Mouse (Mus musculus) heart, embryonic 11.5 days (tissue): ENCODE measurements around the gene Gfod2. TPM values are rescaled to one million over a fixed set of nuclear protein-coding genes. Genes with fewer than 3 reads are reported as not detected.

Source experiments
- ATAC-seq: fragments of 200-750 bp; cut with Nextera tagmentation; replicated peaks from 2 replicates; pipeline ENCODE4 v1.8.0; 2017; ENCODE audit warnings: moderate library complexity; ENCODE audit not compliant: insufficient number of reproducible peaks, low FRiP score, low TSS enrichment
- H3K27ac ChIP-seq: fragments of 300-500 bp; sonication (generic); 2 replicates; pipeline ENCODE4 v1.5.1; 2014; ENCODE audit warnings: mild to moderate bottlenecking, low read depth, low read length
- H3K27me3 ChIP-seq: fragments of 300-500 bp; sonication (generic); 2 replicates; pipeline ENCODE4 v1.6.1; 2014; ENCODE audit warnings: mild to moderate bottlenecking, low read length, mixed read lengths; ENCODE audit not compliant: control insufficient read depth, insufficient read depth
- H3K36me3 ChIP-seq: fragments of 300-500 bp; sonication (generic); 2 replicates; pipeline ENCODE4 v1.6.1; 2014; ENCODE audit warnings: mild to moderate bottlenecking, low read length, moderate library complexity, mixed read lengths; ENCODE audit not compliant: control insufficient read depth, insufficient read depth
- H3K4me1 ChIP-seq: fragments of 300-500 bp; sonication (generic); 2 replicates; pipeline ENCODE4 v1.6.1; 2014; ENCODE audit warnings: low read length; ENCODE audit not compliant: control insufficient read depth, insufficient read depth
- H3K4me2 ChIP-seq: fragments of 300-500 bp; sonication (generic); 2 replicates; pipeline ENCODE4 v1.6.1; 2014; ENCODE audit warnings: mild to moderate bottlenecking, moderate library complexity
- H3K4me3 ChIP-seq: fragments of 300-500 bp; sonication (generic); 2 replicates; pipeline ENCODE4 v1.5.1; 2014; ENCODE audit warnings: low read depth, low read length
- H3K9ac ChIP-seq: fragments of 300-500 bp; sonication (generic); 2 replicates; pipeline ENCODE4 v1.6.1; 2014; ENCODE audit warnings: mild to moderate bottlenecking, low read depth, low read length, moderate library complexity
- H3K9me3 ChIP-seq: fragments of 300-500 bp; sonication (generic); replicated peaks from 2 replicates; pipeline ENCODE4 v1.6.1; 2016; ENCODE audit warnings: low read length; ENCODE audit not compliant: control insufficient read depth
- WGBS: fragments of 180-500 bp; shearing (Covaris S2); extraction: QIAGEN DNeasy Blood & Tissue Kit; methylation state at CpG from one replicate; pipeline ENCODE4 v1.1.7; 2014; ENCODE audit not compliant: insufficient replicate concordance; 5-methylcytosine and 5-hydroxymethylcytosine counted together
- polyA plus RNA-seq: library from polyadenylated mRNA; unstranded; fragments of >200 nt; fragmentation: Nextera tagmentation; extraction: Ambion mirVana; gene quantifications from 2 replicates; pipeline ENCODE4 v1.2.1, GENCODE M21; 2014

Gene Gfod2
- polyA plus RNA-seq, 1 experiment from 2014 or later: 8.0 TPM

DNA sequence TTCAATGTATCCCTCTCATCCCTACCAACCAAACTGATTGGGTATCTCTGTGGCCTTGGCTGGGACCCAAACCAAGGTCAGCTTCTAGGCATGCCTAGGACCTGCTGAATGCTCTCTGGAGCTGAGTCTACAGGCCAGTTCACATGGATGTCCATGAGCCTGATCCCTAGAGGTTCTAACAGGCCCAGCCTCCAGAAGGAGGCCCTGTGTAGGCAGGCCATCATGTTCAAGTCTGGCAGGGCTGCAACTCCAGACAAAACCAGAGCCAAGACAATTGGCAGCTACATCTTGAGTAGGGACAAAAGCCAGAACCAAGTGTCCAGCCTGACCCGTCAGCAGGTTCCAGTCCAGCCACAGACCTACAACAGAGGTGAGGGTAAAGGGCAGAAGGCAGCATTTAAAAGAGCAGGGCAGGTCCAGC, 15.0 kb upstream of the Gfod2 start:
- no peak overlapping the region for H3K27ac ChIP-seq
- ATAC-seq: no peak
- peaks cover 39% of the 10 kb centered on the region for H3K36me3 ChIP-seq
- H3K9ac ChIP-seq: no peak overlapping the region
- H3K4me2 ChIP-seq: no peak overlapping the region
- no peak overlapping the region for H3K4me3 ChIP-seq
- H3K27me3 ChIP-seq: no peaks in the 10 kb centered on the region
- H3K9me3 ChIP-seq: no peaks in the 10 kb centered on the region
- 81% methylated on average over 1 of the region's 1 CpGs for WGBS
- H3K4me1 ChIP-seq: no peaks in the 10 kb centered on the region

DNA sequence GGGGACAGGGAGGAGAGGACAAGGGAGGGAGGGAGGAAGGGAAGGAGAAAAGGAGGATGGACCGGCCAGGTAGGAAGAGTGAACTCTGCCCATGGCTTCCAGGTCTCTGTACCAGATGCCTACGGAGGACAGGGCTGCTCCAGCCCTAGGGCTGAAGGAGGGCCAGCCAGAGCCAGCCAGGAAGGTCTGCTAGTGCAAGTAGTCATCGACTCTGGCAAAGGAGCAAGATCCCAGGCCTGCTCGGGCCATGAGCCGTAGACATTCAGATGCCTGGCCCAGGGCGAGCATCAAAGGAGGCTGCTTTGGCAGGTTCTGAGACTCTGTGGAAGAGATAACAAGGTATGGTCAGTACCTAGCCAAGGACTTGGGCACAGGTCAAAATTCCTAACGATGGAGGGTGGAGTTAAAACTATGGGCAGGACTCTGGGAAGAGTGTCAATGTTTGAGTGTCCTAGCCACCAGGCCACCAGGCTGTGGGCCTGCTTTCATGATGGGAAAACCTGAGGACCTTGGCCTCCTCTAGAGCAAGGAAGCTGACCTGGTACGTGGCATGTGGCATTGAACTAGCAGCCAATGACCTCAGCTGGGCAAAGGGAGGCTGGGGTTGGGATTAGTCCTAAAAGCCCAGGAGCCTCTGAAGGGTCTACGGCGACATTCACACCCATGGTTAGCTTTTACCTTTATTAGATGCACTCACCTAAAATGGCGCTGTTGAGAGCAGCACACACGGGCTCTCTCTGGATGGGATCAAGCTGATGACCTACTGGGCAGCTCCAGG, 13.1 kb upstream of the Gfod2 start:
- Histone ChIP-seq H3K36me3 (peaks cover 39% of the 10 kb centered on the region), H3K27me3 (no peaks in the 10 kb centered on the region), H3K4me1 (no peaks in the 10 kb centered on the region), H3K4me2 (no peak overlapping the region), H3K9ac (no peak overlapping the region), H3K9me3 (no peaks in the 10 kb centered on the region), H3K4me3 (no peak overlapping the region), H3K27ac (no peak overlapping the region)
- no peak for ATAC-seq
- 85% methylated on average over 12 of the region's 12 CpGs for WGBS

DNA sequence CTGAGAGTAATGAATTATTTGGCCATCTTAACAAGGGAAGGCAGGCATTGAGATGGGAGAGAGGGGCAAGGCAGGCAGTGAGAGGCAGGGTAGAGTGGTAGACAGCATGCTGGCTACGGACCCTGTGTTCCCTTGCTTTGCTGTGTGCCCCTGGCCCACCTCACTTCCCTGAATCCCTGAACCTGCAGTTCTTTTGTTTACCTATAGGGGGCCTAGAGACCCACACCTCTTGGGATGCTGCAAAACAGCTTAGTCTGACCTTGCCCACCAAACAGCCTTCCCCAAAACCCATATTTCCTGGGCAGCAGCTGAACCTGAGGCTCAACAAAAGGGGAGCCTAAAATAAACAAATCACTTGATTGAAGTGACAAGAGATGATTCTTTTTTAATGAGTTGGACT, 12.1 kb upstream of the Gfod2 start:
- Histone ChIP-seq H3K9me3 (no peaks in the 10 kb centered on the region), H3K4me3 (no peak overlapping the region), H3K36me3 (peaks cover 39% of the 10 kb centered on the region), H3K4me1 (no peaks in the 10 kb centered on the region), H3K27me3 (no peaks in the 10 kb centered on the region), H3K9ac (no peak overlapping the region), H3K4me2 (no peak overlapping the region), H3K27ac (no peak overlapping the region)
- no peak; the same call in 1 of the 2 replicates for ATAC-seq
- WGBS: 92% methylated on average over 1 of the region's 1 CpGs

DNA sequence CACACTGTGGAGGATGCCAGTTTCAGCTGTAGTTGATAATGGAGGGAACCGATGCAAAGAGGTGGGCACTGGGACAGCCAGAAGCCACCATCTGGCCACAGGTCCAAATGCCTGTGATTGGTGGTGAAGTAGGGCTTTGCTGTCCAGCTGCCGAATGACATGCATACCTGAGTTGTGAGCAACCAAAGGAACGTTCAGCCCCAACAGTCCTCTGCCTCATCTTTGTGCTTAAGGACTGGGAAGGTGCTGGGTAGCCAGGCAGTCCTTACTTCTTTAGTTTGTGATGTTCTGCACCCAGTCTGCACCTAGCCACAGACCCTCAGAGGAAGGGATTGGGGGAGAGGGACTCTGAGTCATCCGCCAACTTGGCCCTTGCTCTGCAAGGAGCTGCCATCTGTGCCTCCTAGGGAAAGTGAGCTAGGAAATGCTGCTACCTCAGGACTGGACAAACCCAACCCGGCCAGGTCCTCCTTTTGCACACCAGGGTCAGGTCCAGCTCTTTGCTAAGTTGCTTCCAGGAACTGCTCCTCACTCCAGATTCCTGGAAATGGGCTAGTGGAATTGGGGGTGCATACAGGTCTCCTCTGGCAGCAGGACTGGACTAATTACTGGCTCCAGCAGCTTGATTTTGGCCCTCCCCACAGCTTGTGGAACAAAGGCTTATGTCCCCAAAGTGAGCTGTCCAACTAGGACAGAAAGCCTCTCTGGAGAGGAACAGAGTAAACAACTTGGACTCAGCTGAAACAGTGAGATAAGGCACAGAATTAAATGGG, 10.2 kb upstream of the Gfod2 start:
- 88% methylated on average over 5 of the region's 5 CpGs for WGBS
- H3K36me3 ChIP-seq: peaks cover 29% of the 10 kb centered on the region

DNA sequence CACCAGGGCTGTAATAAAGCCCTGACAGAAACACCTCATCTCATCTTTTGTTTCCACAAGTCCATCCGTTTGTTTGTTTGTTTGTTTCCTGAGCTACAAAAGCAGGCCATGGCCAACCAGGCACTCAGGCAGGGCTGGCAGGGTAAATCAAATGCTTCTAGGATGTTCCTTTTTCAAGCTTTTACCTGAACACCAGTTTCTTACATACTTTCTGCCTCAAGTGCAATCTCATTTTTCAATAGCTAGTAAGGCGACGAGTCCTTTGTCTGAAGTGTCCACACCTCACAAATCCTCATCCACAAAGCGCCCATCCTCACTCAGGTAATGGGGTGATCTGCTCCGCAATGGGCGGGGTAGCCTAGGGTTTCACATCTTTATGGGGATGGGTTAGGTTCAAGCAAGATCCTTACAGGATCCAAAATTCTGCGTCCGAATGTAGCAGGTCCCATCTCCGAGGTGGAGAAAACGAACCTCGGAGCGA, 628 bp downstream of the Gfod2 start:
- Histone ChIP-seq H3K4me1 (peaks cover 3% of the 10 kb centered on the region; the same call in 1 of the 2 replicates), H3K4me3 (peak overlapping the region; percentile 97), H3K27me3 (no peaks in the 10 kb centered on the region), H3K9me3 (no peaks in the 10 kb centered on the region), H3K9ac (peak overlapping the region; percentile 82), H3K4me2 (peak overlapping the region; percentile 91), H3K27ac (peak overlapping the region; percentile 70; the same call in 1 of the 2 replicates), H3K36me3 (no peaks in the 10 kb centered on the region)
- ATAC-seq: no peak
- WGBS: 2% methylated on average over 12 of the region's 12 CpGs

More for the DNA sequence above, 10.2 kb upstream of the Gfod2 start:
- Histone ChIP-seq H3K9ac (no peak overlapping the region), H3K27ac (no peak overlapping the region), H3K4me1 (no peaks in the 10 kb centered on the region), H3K9me3 (no peaks in the 10 kb centered on the region), H3K4me3 (no peak overlapping the region), H3K4me2 (no peak overlapping the region), H3K27me3 (no peaks in the 10 kb centered on the region)
- no peak for ATAC-seq

DNA sequence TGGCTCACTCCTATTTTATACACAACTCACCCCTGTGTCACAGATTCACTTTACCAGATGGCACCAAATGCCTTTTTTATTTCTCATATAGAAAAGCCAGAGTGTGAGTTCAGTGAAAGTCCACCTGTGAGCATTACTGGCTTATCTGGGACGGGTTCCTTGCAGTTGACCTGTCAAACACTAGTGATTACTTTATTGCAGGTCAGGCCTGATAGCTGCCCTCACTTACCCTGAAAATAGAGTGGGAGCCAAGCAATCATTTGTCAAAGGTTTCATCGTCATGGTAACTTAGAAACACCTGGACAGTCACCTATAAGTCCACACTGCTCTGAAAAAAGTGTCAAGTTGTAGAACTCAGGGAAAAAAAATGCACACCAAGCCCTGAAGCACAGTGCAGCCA, 3.8 kb downstream of the Gfod2 start:
- no peak overlapping the region for H3K4me2 ChIP-seq
- H3K4me3 ChIP-seq: no peak overlapping the region
- H3K9me3 ChIP-seq: no peaks in the 10 kb centered on the region
- WGBS: 74% methylated on average over 2 of the region's 2 CpGs
- H3K27ac ChIP-seq: no peak overlapping the region
- H3K36me3 ChIP-seq: no peaks in the 10 kb centered on the region
- ATAC-seq: no peak
- no peak overlapping the region for H3K9ac ChIP-seq
- H3K27me3 ChIP-seq: no peaks in the 10 kb centered on the region
- peaks cover 12% of the 10 kb centered on the region for H3K4me1 ChIP-seq

DNA sequence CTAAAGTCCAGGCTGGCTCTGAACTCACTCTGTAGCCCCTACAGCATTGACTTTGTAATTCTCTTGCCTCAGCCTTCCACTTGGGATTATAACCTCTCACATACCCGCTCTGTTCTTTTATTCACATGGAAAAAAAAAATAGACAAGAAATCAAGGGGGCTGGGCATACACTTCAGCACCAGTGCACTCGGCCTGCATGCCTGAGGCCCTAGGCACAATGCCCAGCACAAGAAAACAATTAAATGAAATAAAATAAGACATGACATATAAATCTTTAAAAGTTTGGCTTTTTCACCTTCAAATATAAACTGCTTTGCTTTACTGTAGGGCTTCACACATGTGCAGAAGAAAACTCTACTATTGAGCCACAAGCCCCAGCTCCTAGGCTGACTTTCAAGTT, 4.5 kb downstream of the Gfod2 start:
- 75% methylated on average over 2 of the region's 2 CpGs for WGBS
- Histone ChIP-seq H3K4me1 (peaks cover 12% of the 10 kb centered on the region), H3K9ac (no peak overlapping the region), H3K4me2 (no peak overlapping the region), H3K27ac (no peak overlapping the region), H3K27me3 (no peaks in the 10 kb centered on the region), H3K4me3 (no peak overlapping the region), H3K9me3 (no peaks in the 10 kb centered on the region), H3K36me3 (no peaks in the 10 kb centered on the region)
- ATAC-seq: no peak

DNA sequence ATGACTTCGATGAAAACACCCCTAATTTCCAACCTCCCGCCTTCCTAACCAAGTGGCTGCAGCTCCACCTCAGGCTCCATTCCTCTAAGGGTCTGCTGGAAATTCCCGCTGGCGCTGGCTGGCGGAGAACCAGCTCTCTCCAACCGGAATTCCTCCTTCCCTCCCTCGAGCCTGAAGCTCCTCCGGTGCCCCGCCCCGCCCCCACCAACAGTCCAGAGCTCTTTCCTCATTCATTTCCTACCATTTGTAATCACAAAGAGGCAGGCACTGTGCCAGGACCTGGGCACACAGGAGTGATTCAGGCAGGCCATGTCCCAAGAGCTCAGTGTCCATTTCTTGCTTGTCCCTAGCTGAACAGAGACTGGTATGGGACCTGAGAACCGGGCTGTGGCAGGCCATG, 7.9 kb downstream of the Gfod2 start:
- Histone ChIP-seq H3K4me3 (no peak overlapping the region), H3K27me3 (no peaks in the 10 kb centered on the region), H3K36me3 (no peaks in the 10 kb centered on the region), H3K9ac (no peak overlapping the region), H3K9me3 (no peaks in the 10 kb centered on the region), H3K4me1 (peaks cover 12% of the 10 kb centered on the region), H3K27ac (peak overlapping the region; percentile 38; the same call in 1 of the 2 replicates), H3K4me2 (peak overlapping the region; percentile 43)
- 4% methylated on average over 11 of the region's 11 CpGs for WGBS
- ATAC-seq: peak; percentile 75
